Mouse (Mus musculus): Measurements from ENCODE around the gene Ttc7b. TPM values are rescaled to one million over a fixed set of nuclear protein-coding genes. Genes with fewer than 3 reads are reported as not detected.

Gene Ttc7b
- total RNA-seq, 2 experiments from 2014 or later = 81.8 to 94.3 TPM

DNA sequence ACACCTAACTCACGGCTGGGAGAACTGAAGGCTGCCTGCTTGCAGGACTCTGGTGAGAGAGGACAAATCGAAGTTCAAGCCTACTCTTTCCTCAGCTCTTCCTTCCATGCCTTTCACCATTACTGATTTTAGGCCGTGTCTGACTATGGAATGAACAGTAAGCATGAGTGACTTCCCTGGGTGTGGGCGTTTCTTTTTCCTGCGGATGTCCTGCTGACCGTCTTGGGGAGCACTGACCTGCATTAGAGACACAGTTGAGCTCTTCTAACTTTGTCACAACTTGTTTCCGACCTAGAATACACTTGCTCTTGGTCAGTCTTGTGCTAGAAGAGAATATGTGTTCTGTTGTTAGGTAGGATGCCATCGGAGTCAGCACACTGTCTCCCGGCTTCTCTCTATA lies 50.3 kb downstream of the Ttc7b start:
- DNase-seq = no peak
- intact Hi-C loops (cut with DNase I; ENCODE audit: low total_unique reads) = no loop called here

DNA sequence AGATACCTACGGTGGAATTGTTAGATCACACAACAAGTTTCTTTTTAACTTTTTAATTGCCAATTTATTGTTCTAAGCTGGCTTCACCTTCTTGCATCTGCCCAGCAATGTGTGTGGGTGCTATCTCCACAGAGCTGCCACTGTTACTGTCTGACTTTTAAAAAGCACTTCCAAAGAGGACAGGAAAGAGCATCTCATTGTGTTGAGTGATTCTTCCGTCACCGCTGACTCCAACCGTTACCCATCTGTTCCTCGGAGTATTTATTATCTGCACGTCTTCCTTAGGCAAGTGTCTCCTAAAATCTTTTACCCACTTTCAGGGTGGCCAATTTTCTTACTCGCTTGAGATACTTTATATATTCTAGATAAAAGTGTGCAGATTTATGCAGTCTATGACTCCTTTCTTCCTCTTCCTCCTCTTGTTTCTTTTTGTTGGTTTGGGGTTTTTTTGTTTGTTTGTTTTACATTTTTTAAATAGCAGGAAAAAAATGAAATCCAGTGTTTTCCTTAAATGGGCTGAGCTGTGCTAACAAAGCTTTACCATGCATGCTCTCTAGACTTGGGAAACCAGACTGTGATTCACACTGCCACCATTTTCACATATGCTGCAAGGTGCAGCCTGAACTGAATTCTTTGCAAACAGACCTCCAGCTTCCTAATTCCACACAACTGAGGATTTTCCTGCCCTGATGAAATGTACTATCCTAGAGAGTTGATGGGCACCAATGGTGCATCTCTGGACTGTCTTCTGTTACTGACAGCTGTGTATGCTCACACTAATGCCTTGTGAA lies 50.9 kb downstream of the Ttc7b start:
- intact Hi-C loops (cut with DNase I; ENCODE audit: low total_unique reads) = no loop called here
- no peak for DNase-seq

DNA sequence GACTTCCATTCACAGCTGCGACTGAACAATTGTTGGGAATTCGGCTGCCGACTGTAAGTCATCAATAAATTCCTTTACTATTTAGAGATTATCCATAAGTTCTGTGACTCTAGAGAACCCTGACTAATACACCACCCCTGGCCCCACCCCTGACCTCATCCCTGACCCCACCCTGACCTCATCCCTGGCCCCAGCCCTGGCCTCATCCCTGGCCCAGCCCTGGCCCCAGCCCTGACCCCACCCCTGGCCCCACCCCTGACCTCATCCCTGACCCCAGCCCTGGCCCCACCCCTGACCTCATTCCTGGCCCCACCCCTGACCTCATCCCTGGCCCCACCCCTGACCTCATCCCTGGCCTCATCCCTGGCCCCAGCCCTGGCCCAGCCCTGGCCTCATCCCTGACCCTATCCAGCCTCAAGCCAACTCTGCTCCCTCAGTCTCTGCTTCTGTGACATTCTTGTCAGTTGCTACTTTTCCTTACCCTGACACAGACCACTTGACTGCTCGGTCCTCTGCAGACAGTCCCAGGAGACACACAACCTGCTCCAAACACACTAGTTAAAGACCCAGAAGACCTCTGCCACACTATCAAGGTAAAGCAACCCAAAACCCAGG lies 55.4 kb downstream of the Ttc7b start:
- intact Hi-C loops (cut with DNase I; ENCODE audit: low total_unique reads) = no loop called here
- no peak for DNase-seq

DNA sequence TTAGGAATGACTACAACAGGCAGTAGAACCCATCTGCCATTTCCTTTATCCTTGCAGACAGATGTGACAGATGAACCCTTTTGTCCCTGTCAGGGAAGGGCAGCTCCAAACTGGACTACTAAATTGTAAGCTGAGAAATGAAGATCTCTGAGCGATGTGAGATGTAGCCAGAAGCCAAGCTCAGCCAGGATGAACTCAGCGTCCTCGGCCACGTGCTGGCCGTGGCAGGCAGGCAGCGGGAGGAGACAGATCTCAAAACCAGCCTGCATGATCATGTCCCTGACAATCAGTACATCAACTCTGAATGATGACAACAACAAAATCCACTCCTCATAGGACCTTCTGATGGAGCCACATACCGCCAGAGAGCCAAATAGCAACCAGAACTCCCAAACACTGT lies 62.9 kb downstream of the Ttc7b start:
- intact Hi-C loops (cut with DNase I; ENCODE audit: low total_unique reads) = no loop called here
- no peak for DNase-seq

DNA sequence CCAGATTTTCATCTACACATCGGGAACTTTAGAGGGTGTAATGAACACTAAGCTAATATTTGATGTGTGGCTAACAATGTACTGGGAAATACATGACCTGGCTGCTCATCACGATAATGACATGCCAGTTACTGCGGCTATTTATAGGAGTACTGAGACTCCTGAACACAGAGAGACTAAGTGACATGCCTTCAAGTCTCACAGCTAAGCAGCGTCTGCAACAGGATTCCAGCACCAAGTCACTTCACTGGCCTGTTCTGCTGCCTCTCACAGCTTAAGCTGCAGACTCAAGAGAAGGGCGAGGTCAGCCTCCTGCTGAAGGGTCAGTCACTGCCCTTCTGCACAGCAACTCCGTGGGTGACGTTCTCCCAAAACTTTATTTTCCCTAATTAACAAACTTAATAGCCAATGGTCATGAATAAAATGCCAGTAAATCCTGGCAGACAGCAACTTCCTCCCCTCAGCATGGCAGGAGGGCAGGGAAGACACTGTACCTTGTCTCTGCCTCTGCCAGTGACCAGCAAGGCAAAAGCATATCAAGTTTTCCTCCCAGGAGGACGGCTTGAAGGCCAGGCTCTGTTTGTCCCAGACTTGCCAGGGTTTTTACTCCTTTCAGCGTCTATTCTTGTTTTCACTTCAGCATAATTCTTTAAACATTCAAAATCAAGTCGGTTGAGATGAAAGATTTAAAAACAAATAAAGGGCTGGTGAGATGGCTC lies 64.2 kb downstream of the Ttc7b start:
- intact Hi-C loops (cut with DNase I; ENCODE audit: low total_unique reads) = no loop called here

DNA sequence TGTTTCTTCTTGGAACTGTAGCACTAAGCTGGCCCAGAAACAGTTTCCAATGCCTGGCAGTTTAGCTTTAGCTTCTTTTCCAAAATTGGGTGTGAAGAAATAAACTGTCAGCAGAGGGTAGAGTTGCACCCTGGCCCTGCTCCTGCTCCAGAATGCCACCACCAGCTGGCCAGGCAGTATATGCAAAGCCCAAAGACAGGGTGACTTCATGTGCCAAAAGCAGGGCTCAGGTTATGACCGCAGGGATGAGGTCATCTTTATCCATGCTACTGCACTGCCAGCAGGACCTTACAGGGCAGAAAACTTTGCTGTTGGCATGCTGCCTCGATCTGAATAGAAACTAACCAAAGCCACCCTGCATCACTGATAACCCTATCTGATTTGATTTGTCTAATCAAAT lies 65.2 kb downstream of the Ttc7b start:
- DNase-seq = peak; percentile 59

More for the DNA sequence above, 64.2 kb downstream of the Ttc7b start:
- no peak for DNase-seq

DNA sequence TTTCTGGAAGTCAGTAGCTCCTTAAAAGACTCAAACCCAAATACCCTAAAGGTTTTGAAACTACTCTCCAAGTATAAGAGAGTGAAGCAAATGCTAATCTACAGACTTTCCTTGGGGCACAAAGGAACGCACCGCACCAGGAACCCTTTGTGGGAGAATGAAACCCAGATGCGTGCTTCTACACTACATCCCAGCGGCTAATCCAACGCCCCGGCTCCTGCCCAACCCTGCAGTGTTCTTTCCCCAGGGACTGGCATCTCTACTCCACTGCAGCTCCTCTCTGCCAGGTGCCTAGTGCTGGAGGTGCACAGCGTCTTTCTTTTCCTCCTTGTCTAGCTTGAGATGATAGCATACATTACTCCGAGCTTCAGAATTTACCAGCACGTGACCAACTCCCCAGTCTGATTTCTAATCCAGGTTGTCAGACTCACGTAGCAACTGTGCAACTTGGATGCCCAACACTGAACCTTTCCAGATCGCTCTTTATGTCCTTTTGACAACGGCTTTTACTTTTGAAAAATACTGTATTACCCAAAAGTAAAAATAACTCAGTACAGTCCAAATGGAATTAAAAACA lies 72.8 kb downstream of the Ttc7b start:
- DNase-seq = no peak
- intact Hi-C loops (cut with DNase I; ENCODE audit: low total_unique reads) = no loop called here

More for the DNA sequence above, 65.2 kb downstream of the Ttc7b start:
- intact Hi-C loops (cut with DNase I; ENCODE audit: low total_unique reads) = no loop called here

DNA sequence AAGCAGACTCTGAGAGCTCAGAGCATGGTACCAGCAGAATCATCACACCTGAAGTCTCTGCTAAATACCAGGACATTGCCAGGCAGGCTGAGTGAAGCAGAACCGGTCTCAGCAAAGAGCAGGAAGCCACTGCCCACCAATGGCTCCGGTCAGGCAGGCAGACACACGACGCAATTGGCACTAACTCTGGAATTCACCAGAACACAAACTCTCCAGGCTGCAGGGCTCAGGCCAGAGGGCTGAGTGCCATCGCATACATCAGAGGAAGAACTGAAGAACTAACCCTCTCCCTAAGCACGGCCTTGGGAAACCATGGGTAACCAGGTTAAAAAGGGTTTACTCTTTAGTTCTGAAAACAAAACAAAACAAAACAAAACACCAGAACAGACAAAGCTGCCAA lies 73.5 kb downstream of the Ttc7b start:
- intact Hi-C loops (cut with DNase I; ENCODE audit: low total_unique reads) = no loop called here
- no peak for DNase-seq

DNA sequence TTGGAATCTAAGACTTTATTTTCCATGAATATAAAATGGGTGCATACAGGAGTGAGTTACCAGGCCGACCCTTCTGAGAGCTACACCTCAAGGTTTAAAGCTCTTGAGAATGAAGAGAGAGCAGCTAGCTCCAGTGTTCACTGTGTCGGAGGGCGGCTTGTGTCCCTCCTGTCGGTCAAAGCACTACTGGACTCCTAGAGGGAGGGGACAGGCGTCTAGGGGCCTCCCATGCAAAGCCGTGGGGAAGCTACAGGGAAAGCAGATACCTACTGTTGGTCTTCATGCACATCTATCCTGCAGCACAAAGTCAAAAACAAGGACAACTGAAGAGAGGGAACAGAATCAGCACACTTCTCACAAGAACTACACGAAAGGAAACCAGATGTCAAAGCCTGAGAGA lies 74.9 kb downstream of the Ttc7b start:
- no peak for DNase-seq
- intact Hi-C loops (cut with DNase I; ENCODE audit: low total_unique reads) = no loop called here

DNA sequence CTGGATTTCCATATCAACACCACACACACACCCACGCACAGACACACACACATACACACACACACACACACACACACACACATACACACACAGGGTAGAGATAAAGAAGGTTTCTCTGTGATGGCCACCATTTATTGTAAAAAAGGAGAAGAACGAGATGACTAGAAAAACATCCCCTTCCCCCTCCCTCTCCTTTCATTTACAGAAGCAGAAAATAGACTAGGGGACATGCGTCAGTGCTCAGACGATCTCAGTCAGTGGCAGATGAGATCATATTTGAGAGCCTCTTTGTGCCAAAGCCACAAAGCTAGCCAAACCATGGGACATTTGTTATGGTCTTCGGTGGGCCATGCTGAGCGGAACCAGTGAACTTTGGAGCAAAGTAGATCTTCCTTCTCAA lies 75.4 kb downstream of the Ttc7b start:
- DNase-seq = no peak
- intact Hi-C loops (cut with DNase I; ENCODE audit: low total_unique reads) = no loop called here

DNA sequence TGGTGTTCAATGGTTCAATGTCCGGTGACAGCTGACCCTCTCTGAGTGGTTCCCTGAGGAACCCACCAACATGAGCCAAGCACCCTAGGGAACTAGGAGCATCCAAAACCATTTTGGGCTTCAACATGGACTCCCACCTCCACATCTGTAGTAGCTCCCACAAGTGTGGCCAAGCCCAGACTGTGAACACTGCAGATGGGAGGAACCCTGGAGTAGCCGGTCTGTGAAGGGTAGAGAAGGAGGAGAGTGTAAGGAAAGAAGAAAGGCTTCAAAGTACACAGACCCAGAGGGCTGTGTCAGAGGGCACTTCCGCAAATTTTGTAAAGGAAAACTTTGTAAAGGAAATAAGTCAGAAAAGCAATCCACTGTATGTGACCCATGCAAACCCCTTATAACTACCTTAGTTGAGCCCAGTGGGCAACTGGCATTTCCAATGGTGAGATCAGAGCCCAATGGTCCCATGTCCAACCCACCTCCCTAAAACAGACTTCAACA lies 75.9 kb downstream of the Ttc7b start:
- intact Hi-C loops (cut with DNase I; ENCODE audit: low total_unique reads) = no loop called here
- DNase-seq = no peak

DNA sequence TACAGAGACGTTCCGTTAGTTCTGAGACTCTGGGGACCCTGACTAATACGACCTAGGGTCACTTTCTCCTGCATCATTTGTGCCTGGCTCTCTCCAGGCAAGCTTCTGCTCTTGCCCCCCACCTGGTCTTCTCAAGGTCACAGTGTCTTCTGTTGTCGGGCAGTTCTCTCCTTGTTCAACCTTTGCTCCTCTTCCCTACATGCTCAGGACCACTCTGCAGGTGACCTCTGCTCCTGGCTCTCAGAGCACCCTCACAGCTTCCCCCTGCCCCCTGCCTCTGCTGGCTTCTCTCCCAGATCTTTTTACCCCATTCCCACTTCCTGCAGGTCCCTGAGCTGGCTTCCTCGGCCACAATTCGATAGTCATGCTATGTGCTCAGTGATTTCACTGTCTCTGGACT lies 77.2 kb downstream of the Ttc7b start:
- intact Hi-C loops (cut with DNase I; ENCODE audit: low total_unique reads) = no loop called here
- DNase-seq = no peak

DNA sequence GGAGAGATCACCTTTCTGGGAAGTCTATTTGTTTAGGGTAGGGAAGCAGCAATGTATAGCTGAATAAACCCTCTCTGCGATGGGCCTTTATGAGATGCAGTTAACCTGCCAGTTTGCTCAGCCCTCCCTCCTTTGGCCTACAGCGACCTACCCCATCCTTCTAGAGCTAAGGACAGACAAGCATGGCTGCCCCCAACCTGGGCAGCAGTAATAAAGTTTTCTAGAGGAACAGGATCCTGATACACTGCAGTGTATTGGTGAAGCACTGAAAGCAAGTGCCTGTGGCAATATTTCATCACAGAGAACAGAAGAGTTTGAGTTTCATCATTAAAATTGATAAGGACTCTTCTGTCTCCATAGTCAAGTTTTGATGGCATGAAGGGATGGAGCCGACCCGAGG lies 79.0 kb downstream of the Ttc7b start:
- no peak for DNase-seq
- intact Hi-C loops (cut with DNase I; ENCODE audit: low total_unique reads) = no loop called here

DNA sequence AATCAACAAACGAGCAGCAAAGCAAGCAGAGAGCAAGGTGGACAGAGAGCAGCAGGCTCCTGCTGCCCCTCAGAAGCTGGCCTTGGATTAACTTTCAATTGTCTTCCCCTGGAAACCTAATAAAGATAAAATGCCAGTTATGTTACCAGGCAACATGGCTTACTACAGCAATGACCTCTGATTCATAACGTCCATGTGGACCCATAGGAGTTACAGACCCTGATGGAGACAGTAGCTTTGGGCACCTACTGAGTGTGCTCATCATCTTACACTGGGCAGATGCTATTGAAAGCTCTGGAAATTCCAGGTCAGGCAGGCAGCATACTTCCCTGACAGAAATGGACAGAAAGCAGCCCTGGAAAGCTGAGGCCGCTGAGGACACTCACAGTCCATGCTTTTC lies 80.7 kb downstream of the Ttc7b start:
- DNase-seq = no peak
- intact Hi-C loops (cut with DNase I; ENCODE audit: low total_unique reads) = no loop called here

DNA sequence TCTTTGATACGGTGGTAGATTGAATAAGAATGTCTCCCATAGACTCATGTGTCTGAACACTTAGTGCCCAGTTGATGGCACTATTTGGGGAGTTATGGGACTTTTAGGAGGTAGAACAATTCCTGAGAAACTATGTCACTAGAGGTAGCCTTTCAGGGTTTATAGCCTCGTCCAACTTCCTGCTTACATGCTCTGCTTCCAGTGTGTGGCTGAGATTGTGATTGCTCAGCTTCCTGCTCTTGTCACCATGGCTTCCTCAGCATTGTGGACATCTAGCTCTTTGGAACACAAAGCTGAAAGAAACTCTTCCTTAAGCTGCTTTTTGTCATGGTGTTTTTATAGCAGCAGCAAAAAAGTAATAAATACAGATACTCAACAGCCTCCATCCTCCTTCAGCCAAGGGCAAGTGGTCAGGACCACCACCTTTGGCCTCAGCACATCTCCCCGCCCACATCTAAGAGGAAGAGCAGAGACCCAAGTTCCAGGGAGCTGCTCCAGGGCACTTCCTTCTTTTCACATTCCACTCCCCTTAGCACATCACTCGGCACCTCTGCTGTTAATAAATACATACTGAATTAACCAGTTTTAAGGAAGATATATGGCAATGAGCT lies 81.4 kb downstream of the Ttc7b start:
- intact Hi-C loops (cut with DNase I; ENCODE audit: low total_unique reads) = no loop called here
- no peak for DNase-seq

DNA sequence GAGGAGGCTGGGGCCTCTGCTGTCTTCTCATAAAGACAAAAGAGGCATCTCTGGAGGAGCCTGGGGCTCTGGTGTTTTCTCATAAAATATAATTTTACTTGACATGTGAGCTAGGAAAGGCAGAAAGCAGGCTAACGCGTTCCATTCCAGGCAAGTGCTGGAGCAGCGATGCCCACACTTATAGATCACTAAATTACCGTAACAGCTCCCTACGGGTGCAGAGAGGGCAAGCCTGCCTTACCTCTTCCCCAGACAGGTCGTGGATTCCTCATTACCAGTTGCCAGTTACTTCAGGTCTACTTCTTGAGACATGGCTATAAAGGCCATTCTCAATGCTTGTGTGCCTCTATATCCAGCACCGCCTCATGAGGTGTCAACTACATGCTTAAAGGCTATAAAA lies 82.1 kb downstream of the Ttc7b start:
- DNase-seq = no peak
- intact Hi-C loops (cut with DNase I; ENCODE audit: low total_unique reads) = no loop called here

DNA sequence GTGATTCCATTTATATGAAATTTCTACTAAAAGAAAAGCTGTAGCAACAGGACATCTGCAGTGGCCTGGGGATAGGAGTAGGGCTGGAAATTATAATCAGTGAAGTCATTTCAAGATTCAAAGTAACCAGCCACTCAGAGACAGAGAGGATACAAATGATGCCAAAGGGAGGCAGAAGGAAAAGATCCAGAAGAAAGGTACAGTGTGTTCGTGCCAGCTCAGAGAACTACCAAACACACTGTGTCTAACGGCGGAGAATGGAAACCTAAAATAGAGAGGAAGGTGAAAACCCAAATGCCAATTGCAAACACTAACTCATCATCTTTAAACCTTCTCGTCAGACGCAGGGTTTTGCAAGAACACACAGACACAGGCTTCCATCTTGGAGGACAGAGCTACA lies 82.8 kb downstream of the Ttc7b start:
- intact Hi-C loops (cut with DNase I; ENCODE audit: low total_unique reads) = no loop called here
- no peak for DNase-seq

DNA sequence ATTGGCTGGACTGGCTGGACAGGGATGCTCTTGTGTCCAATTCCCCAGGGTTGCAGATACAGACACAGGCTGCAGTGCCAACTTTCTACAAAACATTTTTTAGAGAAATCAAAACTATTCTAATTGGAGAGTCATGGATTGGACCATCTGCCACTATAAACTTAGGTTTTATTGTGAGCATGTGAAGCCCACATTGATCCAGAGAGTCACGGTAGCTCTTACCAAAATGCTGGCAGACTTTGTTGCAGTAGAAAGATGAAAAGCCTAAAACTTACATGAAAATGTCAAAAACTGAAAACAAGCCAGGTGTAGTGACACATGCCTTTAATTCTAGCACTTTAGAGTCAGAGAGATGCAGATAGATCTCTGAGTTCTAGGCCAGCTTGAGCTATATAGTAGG lies 84.9 kb downstream of the Ttc7b start:
- intact Hi-C loops (cut with DNase I; ENCODE audit: low total_unique reads) = no loop called here
- no peak for DNase-seq

DNA sequence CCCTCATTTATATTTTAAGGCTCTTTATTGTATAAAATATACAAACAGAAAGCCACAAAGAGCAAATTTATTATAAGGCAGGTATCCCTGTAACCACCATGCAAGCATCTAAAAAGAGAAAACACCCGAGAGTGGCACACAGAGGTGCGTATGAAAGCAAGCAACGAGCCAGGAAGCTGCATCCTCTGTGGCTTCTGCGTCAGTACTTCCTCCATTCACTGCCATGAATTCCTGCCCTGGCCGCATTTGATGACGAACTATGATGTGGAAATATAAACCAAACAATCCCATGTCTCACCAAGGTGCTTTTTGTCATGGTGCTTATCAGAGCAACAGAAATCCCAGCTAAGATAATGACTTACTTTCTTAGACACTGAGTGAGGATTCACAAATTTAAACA lies 88.8 kb downstream of the Ttc7b start:
- no peak for DNase-seq
- intact Hi-C loops (cut with DNase I; ENCODE audit: low total_unique reads) = no loop called here

Measured in gastrocnemius, postnatal 14 days (tissue).